Mouse (Mus musculus): ENCODE measurements at regions not wholly inside any gene's neighbourhood (a gene's known extent, or its start where the extent isn't known, plus 50 kb on each side); places are given as distances from the start of the nearest gene placed in this dataset.

DNA sequence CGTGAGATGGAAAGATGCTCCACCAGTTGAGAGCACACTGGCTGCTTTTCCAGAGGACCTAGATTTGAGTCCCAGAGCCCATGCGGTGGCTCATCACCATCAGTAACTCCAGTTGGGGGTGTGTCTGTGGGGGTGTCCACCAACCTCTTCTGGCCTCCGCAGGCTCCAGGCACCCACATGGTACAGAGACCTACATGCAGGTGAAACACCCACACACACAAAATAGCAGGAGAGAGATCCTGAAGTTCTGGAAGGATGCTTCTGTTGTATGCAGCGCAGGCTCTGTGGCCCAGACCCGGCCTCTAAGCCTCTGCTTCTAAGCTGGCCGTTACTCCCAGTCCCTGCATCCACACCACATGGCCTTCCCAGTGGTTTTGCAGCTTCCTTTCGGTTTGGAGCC lies 86.5 kb downstream of the Zfp281 start:
- Histone ChIP-seq H3K4me3 (ENCODE audit: low read depth, low read length) (no peak overlapping the region), H3K36me3 (ENCODE audit: insufficient read depth, low read length) (no peaks in the 10 kb centered on the region), H3K9me3 (ENCODE audit: low read length) (no peaks in the 10 kb centered on the region), H3K4me1 (ENCODE audit: insufficient read depth, low read depth, low read length) (no peaks in the 10 kb centered on the region), H3K27ac (ENCODE audit: low read length) (no peak overlapping the region), H3K9ac (replicated peaks; ENCODE audit: low read depth) (no peak overlapping the region), H3K27me3 (replicated peaks; ENCODE audit: insufficient read depth, low read length) (no peaks in the 10 kb centered on the region), H3K4me2 (replicated peaks; ENCODE audit: low read depth, low read length) (no peak overlapping the region)
- TF ChIP-seq EP300 (IDR thresholded peaks at IDR 0.05) (no peak), CTCF (IDR thresholded peaks at IDR 0.05) (no peak)
- WGBS: 83% methylated on average over 7 of the region's 7 CpGs
- ATAC-seq: no peak
- DNase-seq (ENCODE audit: low spot score): no peak

DNA sequence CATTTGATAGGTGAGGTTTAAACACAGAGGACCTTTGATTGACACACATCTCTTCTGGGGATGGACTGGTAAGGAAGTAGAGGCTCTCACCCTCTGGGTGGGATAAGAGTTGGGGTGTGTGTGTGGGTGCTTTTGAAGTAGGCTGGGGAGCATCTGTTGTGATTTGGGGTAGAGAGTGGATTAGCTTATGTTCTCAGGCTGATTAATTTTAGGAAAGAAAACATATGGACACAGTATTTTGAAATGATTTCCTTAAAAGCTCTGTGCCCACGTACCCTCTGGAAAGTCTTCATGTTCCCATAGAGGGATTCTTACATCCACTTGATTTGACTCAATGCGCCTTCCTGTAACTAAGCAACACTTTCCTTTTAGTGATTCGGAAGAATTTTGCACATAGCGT lies 89.4 kb downstream of the Zfp281 start:
- Histone ChIP-seq H3K27ac (ENCODE audit: low read length) (no peak overlapping the region), H3K4me2 (replicated peaks; ENCODE audit: low read depth, low read length) (no peak overlapping the region), H3K4me3 (ENCODE audit: low read depth, low read length) (no peak overlapping the region), H3K27me3 (replicated peaks; ENCODE audit: insufficient read depth, low read length) (no peaks in the 10 kb centered on the region), H3K9me3 (ENCODE audit: low read length) (no peaks in the 10 kb centered on the region), H3K9ac (replicated peaks; ENCODE audit: low read depth) (no peak overlapping the region), H3K36me3 (ENCODE audit: insufficient read depth, low read length) (no peaks in the 10 kb centered on the region), H3K4me1 (ENCODE audit: insufficient read depth, low read depth, low read length) (peaks cover 4% of the 10 kb centered on the region; the same call in 1 of the 2 replicates)
- TF ChIP-seq CTCF (IDR thresholded peaks at IDR 0.05) (no peak), EP300 (IDR thresholded peaks at IDR 0.05) (no peak)
- WGBS: 67% methylated on average over 4 of the region's 4 CpGs
- DNase-seq (ENCODE audit: low spot score): no peak
- ATAC-seq: no peak

DNA sequence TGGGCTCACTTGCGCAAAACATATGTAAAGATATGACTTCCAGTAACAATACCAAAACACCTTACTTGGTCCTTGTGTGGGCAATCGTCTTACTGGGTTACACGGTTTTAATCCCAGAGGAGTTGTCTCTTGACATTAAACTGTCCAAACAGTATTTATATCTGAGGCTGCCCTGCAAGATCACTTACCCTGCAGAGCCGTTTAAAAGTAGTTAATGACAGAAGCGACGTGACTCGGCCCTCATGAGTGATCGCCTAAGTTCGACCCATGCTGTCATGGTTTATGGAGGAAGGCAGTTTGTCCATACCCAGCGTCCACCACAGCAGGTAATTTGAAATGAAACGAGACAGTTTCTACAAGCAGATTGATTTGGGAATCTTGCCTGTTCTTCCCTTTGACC lies 90.3 kb downstream of the Zfp281 start:
- TF ChIP-seq EP300 (IDR thresholded peaks at IDR 0.05): no peak
- no peak for TF ChIP-seq CTCF (IDR thresholded peaks at IDR 0.05)
- no peak overlapping the region for H3K27ac ChIP-seq (ENCODE audit: low read length)
- H3K27me3 ChIP-seq (replicated peaks; ENCODE audit: insufficient read depth, low read length): no peaks in the 10 kb centered on the region
- DNase-seq (ENCODE audit: low spot score) (no peak), ATAC-seq (no peak)
- H3K4me2 ChIP-seq (replicated peaks; ENCODE audit: low read depth, low read length): no peak overlapping the region
- no peaks in the 10 kb centered on the region for H3K36me3 ChIP-seq (ENCODE audit: insufficient read depth, low read length)
- 64% methylated on average over 11 of the region's 11 CpGs for WGBS
- no peak overlapping the region for H3K9ac ChIP-seq (replicated peaks; ENCODE audit: low read depth)
- peaks cover 4% of the 10 kb centered on the region; the same call in 1 of the 2 replicates for H3K4me1 ChIP-seq (ENCODE audit: insufficient read depth, low read depth, low read length)
- no peaks in the 10 kb centered on the region for H3K9me3 ChIP-seq (ENCODE audit: low read length)
- no peak overlapping the region for H3K4me3 ChIP-seq (ENCODE audit: low read depth, low read length)

DNA sequence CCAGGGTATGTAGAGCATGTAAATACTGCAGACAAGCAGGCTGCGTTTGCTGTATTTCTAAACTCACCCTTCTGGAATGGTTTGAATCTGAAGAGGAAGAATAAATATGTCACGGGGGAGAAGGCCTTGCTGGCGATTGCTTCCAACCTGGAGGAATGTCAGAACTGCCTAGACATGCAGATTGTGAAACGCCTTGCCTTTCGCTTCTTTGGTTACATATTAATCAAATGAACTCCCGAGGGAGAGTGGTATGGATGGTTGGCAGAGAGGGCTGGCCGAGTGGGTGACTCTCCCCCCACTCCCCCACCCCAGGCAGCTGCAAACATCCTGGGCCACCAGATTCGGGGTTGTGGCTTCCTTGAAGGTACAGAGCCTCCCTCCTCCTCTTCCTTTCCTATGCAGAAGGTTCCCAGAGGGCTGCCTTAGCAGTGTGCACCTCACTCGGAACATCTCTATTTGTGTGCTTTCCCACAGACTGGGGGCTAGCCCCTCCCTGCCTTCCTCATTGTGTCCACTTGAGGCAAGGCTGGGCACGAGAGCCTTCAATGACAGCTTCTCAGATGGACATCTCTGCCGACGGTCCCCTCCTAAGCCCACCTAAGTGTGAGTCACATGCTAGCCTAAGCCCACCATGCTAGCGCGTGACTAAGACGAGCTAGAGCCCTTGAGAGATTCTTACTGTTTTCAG lies 93.3 kb downstream of the Zfp281 start:
- TF ChIP-seq EP300 (IDR thresholded peaks at IDR 0.05): peak; percentile 90
- TF ChIP-seq CTCF (IDR thresholded peaks at IDR 0.05): no peak
- Histone ChIP-seq H3K4me1 (ENCODE audit: insufficient read depth, low read depth, low read length) (peaks cover 4% of the 10 kb centered on the region; the same call in 1 of the 2 replicates), H3K27me3 (replicated peaks; ENCODE audit: insufficient read depth, low read length) (no peaks in the 10 kb centered on the region), H3K9ac (replicated peaks; ENCODE audit: low read depth) (no peak overlapping the region), H3K9me3 (ENCODE audit: low read length) (no peaks in the 10 kb centered on the region), H3K27ac (ENCODE audit: low read length) (peak overlapping the region; percentile 72), H3K36me3 (ENCODE audit: insufficient read depth, low read length) (no peaks in the 10 kb centered on the region), H3K4me2 (replicated peaks; ENCODE audit: low read depth, low read length) (peak overlapping the region; percentile 46), H3K4me3 (ENCODE audit: low read depth, low read length) (peak overlapping the region; percentile 19; the same call in 1 of the 2 replicates)
- ATAC-seq (peak; percentile 92), DNase-seq (ENCODE audit: low spot score) (peak; percentile 93)
- 37% methylated on average over 15 of the region's 15 CpGs for WGBS

DNA sequence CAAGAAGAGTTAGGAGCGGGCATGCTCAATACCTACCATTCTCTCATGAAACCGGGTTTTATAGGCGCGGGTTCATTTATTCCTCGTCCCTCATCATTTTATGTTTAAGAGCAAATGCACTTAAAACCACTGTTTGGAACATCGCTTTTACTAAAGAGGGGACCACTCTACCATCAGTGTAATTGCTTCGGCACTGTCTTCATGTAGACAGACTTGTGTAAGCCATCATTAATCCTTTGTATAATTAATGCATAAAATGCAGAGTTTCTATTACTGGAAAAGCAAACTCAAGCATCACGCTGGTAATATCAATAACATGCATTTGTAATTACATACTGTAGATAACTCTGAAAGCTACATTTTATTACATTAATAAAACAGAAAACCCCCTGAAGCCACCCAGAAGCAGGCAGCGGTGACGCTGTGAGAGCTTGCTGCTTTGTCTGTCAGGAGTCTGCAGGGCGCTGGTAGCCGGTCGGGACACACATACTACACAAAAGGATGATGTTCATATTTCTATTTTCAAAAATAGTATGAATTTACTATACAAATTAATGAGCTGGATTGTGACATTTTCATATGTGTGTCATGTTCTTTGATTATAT lies 99.2 kb downstream of the Zfp281 start:
- Histone ChIP-seq H3K9me3 (ENCODE audit: low read length) (no peaks in the 10 kb centered on the region), H3K36me3 (ENCODE audit: insufficient read depth, low read length) (no peaks in the 10 kb centered on the region), H3K4me2 (replicated peaks; ENCODE audit: low read depth, low read length) (no peak overlapping the region), H3K4me1 (ENCODE audit: insufficient read depth, low read depth, low read length) (no peaks in the 10 kb centered on the region), H3K4me3 (ENCODE audit: low read depth, low read length) (no peak overlapping the region), H3K9ac (replicated peaks; ENCODE audit: low read depth) (no peak overlapping the region), H3K27me3 (replicated peaks; ENCODE audit: insufficient read depth, low read length) (no peaks in the 10 kb centered on the region), H3K27ac (ENCODE audit: low read length) (no peak overlapping the region)
- DNase-seq (ENCODE audit: low spot score): no peak
- no peak for ATAC-seq
- TF ChIP-seq CTCF (IDR thresholded peaks at IDR 0.05): no peak
- no peak for TF ChIP-seq EP300 (IDR thresholded peaks at IDR 0.05)
- 94% methylated on average over 13 of the region's 13 CpGs for WGBS

DNA sequence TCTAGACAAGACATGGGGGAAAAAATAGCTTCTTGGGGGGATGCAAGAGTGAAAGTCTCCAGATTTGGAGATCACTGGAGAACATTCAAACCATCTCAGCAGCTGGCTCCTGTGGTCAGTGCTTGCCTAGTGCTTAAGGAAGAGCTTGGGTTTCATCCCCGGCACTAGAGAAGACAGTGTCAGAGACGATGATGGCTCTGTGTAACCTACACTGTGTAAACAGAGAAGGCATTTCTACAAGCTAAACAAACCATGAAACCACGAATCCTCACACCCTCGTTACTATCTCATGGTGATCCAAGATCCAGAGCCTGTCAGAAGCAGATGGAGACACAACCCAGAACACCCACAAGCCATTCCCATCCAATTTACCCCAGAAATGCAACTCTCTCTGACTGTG lies 100.5 kb downstream of the Zfp281 start:
- Histone ChIP-seq H3K27me3 (replicated peaks; ENCODE audit: insufficient read depth, low read length) (no peaks in the 10 kb centered on the region), H3K4me1 (ENCODE audit: insufficient read depth, low read depth, low read length) (no peaks in the 10 kb centered on the region), H3K9me3 (ENCODE audit: low read length) (no peaks in the 10 kb centered on the region), H3K9ac (replicated peaks; ENCODE audit: low read depth) (no peak overlapping the region), H3K4me3 (ENCODE audit: low read depth, low read length) (no peak overlapping the region), H3K36me3 (ENCODE audit: insufficient read depth, low read length) (no peaks in the 10 kb centered on the region), H3K27ac (ENCODE audit: low read length) (no peak overlapping the region), H3K4me2 (replicated peaks; ENCODE audit: low read depth, low read length) (no peak overlapping the region)
- no peak for DNase-seq (ENCODE audit: low spot score)
- ATAC-seq: peak; percentile 56; the same call in 1 of the 2 replicates
- TF ChIP-seq CTCF (IDR thresholded peaks at IDR 0.05): no peak
- no peak for TF ChIP-seq EP300 (IDR thresholded peaks at IDR 0.05)
- WGBS: 44% methylated on average over 4 of the region's 4 CpGs

Data from lung, postnatal 0 days (tissue).